Mouse (Mus musculus) liver, adult 2 months (tissue): Measurements from ENCODE around the gene Slc6a20b. TPM values are rescaled to one million over a fixed set of nuclear protein-coding genes. Genes with fewer than 3 reads are reported as not detected.
"Not testable (repeated sequence)": the region's sequence is repeated elsewhere in the genome, so short reads cannot be mapped to it uniquely, and the experiment has no call there.

Source experiments
- DNase-seq: peaks from one replicate; pipeline ENCODE4 v3.0.0-alpha.2; 2011; ENCODE audit warnings: low read depth, low spot score; ENCODE audit errors: extremely low read depth
- H3K27ac ChIP-seq: fragments of 200-500 bp; replicated peaks from 2 replicates; pipeline ENCODE4 v1.5.1; 2012; ENCODE audit warnings: low read depth, mild to moderate bottlenecking, control low read depth, inconsistent platforms, low read length; ENCODE audit not compliant: insufficient read depth
- H3K27me3 ChIP-seq: fragments of 200-500 bp; 2 replicates; pipeline ENCODE4 v1.6.1; 2012; ENCODE audit warnings: mild to moderate bottlenecking, moderate library complexity, low read length, inconsistent platforms; ENCODE audit not compliant: control insufficient read depth, insufficient read depth
- H3K36me3 ChIP-seq: fragments of 200-500 bp; 2 replicates; pipeline ENCODE4 v1.6.1; 2012; ENCODE audit warnings: low read length, inconsistent platforms; ENCODE audit not compliant: control insufficient read depth, insufficient read depth
- H3K4me1 ChIP-seq: fragments of 200-500 bp; 2 replicates; pipeline ENCODE4 v1.6.1; 2011; ENCODE audit warnings: low read length; ENCODE audit not compliant: control insufficient read depth, insufficient read depth
- H3K4me3 ChIP-seq: fragments of 200-500 bp; 2 replicates; pipeline ENCODE4 v1.5.1; 2011; ENCODE audit warnings: low read depth, mild to moderate bottlenecking, control low read depth, low read length, moderate library complexity; ENCODE audit not compliant: insufficient read depth
- H3K79me2 ChIP-seq: fragments of 200-500 bp; 2 replicates; pipeline ENCODE4 v1.6.1; 2012; ENCODE audit warnings: inconsistent platforms, mild to moderate bottlenecking, low read length, moderate library complexity; ENCODE audit not compliant: control insufficient read depth, insufficient read depth
- H3K9ac ChIP-seq: fragments of 200-500 bp; 2 replicates; pipeline ENCODE4 v1.6.1; 2012; ENCODE audit warnings: low read depth, mild to moderate bottlenecking, control low read depth, inconsistent platforms, low read length
- CTCF ChIP-seq: fragments of 200-500 bp; IDR thresholded peaks from 2 replicates; pipeline ENCODE4 v1.5.1; 2011; ENCODE audit warnings: low read depth, low read length, control low read depth
- POLR2A ChIP-seq: fragments of 200-500 bp; IDR thresholded peaks from 2 replicates; pipeline ENCODE4 v1.6.1; 2011; ENCODE audit warnings: low read length, control low read depth; ENCODE audit not compliant: insufficient read depth; ENCODE audit errors: extremely low read depth
- WGBS: fragments of 180-500 bp; shearing (Covaris S2); methylation state at CpG from one replicate; pipeline ENCODE4 v1.1.7; 2018; 5-methylcytosine and 5-hydroxymethylcytosine counted together
- polyA plus RNA-seq: library from polyadenylated mRNA; depleted of rRNA; stranded (reverse); fragments of >200 nt; gene quantifications from 2 replicates; pipeline ENCODE4 v1.2.3, GENCODE M21; 2012; rRNA removed
- total RNA-seq: library from RNA; depleted of rRNA; stranded (reverse); fragments of >200 nt; gene quantifications from 2 replicates; pipeline ENCODE4 v1.2.3, GENCODE M21; 2014; rRNA removed

The Slc6a20b gene
- total RNA-seq (0.07 TPM in 1 of 2 replicates, not detected in the other), polyA plus RNA-seq (not detected in 2 replicates)

- no peak for DNase-seq
- H3K27me3 ChIP-seq: no peaks in the 10 kb centered on the region
- no peak for TF ChIP-seq CTCF
- no peaks in the 10 kb centered on the region for H3K4me1 ChIP-seq
- no peak within 1 kb of the TSS for H3K27ac ChIP-seq
- H3K4me3 ChIP-seq: no peak within 1 kb of the TSS
- WGBS: 75% methylated on average over 6 of the region's 6 CpGs
- no peak within 1 kb of the TSS for H3K9ac ChIP-seq
- H3K36me3 ChIP-seq: no peaks in the 10 kb centered on the region
- H3K79me2 ChIP-seq: no peaks in the 10 kb centered on the region
These were observed at the start of gene Slc6a20b for GRCm38 (mm10) chr9:123632281-123632680. Gene Slc6a20b, minus strand, starts transcription at chr9:123632565.

GRCm38 (mm10) chr9:123679198-123679597, 46.8 kb upstream of the Slc6a20b start:
- Histone ChIP-seq H3K79me2 (no peaks in the 10 kb centered on the region), H3K36me3 (no peaks in the 10 kb centered on the region), H3K4me1 (peaks cover 3% of the 10 kb centered on the region), H3K9ac (no peak overlapping the region), H3K27me3 (peaks cover 9% of the 10 kb centered on the region), H3K27ac (no peak overlapping the region), H3K4me3 (no peak overlapping the region)
- TF ChIP-seq CTCF (no peak), POLR2A (no peak)
- DNase-seq: no peak
- 41% methylated on average over 2 of the region's 2 CpGs for WGBS

GRCm38 (mm10) chr9:123678327-123679105, 46.2 kb upstream of the Slc6a20b start, which contains the start of the genes Ccr9 and Slc6a20a:
Gene Ccr9, plus strand, starts transcription at chr9:123678439.
Gene Slc6a20a, minus strand, starts transcription at chr9:123678885.
- Histone ChIP-seq H3K9ac (0 out of 2 replicates have a peak within 1 kb of the TSS, but pooled peaks have one; percentile 24), H3K4me1 (peaks cover 3% of the 10 kb centered on the region), H3K27ac (no peak within 1 kb of the TSS), H3K36me3 (no peaks in the 10 kb centered on the region), H3K79me2 (no peaks in the 10 kb centered on the region), H3K4me3 (peak within 1 kb of the TSS; percentile 47; the same call in 1 of the 2 replicates), H3K27me3 (peaks cover 9% of the 10 kb centered on the region)
- TF ChIP-seq POLR2A (no peak), CTCF (no peak)
- DNase-seq: no peak
- 2% methylated on average over 73 of the region's 73 CpGs for WGBS

GRCm38 (mm10) chr9:123665645-123666044, 33.3 kb upstream of the Slc6a20b start:
- Histone ChIP-seq H3K9ac (no peak overlapping the region), H3K36me3 (no peaks in the 10 kb centered on the region), H3K27ac (no peak overlapping the region), H3K4me3 (no peak overlapping the region), H3K79me2 (no peaks in the 10 kb centered on the region), H3K27me3 (no peaks in the 10 kb centered on the region), H3K4me1 (no peaks in the 10 kb centered on the region)
- 52% methylated on average over 5 of the region's 5 CpGs for WGBS
- DNase-seq: peak; percentile 24
- TF ChIP-seq CTCF (peak; percentile 47), POLR2A (no peak)

- 83% methylated on average over 18 of the region's 18 CpGs for WGBS
- not testable (repeated sequence) for H3K4me3 ChIP-seq, H3K9ac ChIP-seq, H3K36me3 ChIP-seq, H3K27ac ChIP-seq, H3K79me2 ChIP-seq, H3K4me1 ChIP-seq, DNase-seq, H3K27me3 ChIP-seq
These were observed 27.8 kb upstream of the Slc6a20b start for GRCm38 (mm10) chr9:123659986-123660676.

- Histone ChIP-seq H3K36me3 (no peaks in the 10 kb centered on the region), H3K27me3 (no peaks in the 10 kb centered on the region), H3K4me3 (no peak overlapping the region), H3K79me2 (no peaks in the 10 kb centered on the region), H3K4me1 (no peaks in the 10 kb centered on the region), H3K9ac (no peak overlapping the region), H3K27ac (no peak overlapping the region)
- TF ChIP-seq CTCF: no peak
- no peak for TF ChIP-seq POLR2A
- DNase-seq: no peak
These were observed 26.6 kb upstream of the Slc6a20b start for GRCm38 (mm10) chr9:123658981-123659380.
